Comparison of ENCODE assay signal across 24 mouse cellular contexts in the genomic region with DNA sequence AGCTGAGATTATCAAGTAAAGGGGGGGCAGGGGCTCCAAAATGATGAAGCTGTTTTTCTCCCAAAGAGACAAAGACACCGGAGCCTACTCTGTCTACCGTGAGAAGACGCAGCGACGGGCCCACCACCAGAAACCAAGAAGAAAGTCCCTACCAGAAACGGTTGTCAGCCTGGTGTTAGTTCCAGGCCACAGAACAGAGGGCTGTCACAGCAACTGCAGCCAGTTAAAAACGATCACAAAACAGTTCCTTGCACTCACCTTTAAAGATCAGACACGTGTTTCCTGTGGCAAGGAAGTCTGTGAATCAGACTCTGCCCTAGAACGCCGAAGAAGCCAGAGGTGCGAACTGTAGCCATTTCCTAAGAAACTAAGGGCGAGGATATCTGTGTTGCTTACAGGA. TPM values are rescaled to one million over a fixed set of nuclear protein-coding genes. Genes with fewer than 3 reads are reported as not detected.
DNase-seq lines count a peak whose midpoint lies in the region; ATAC-seq and TF ChIP-seq lines count a peak whose summit lies in the region.
"Had no signal": no experiment of that assay in that cellular context is flagged by ENCODE, and none has a peak within 500 bp of the region (broad histone marks: within the 10 kb centered on the region; RNA-seq: fewer than 3 reads in every experiment).

No protein-coding gene starts in this region.

- no peak overlapping the region for H3K9ac ChIP-seq in midbrain, embryonic 13.5 days (replicated peaks)
- H3K9ac ChIP-seq: forebrain, postnatal 0 days; heart, embryonic 13.5 days; limb, embryonic 12.5 days; liver, embryonic 13.5 days; lung, embryonic 15.5 days; neural tube, embryonic 15.5 days had no signal

- WGBS in spleen, adult 2 months: 9% methylated on average over 12 of the region's 12 CpGs
- 73% methylated on average over 12 of the region's 12 CpGs for WGBS in midbrain, embryonic 13.5 days

- no peak overlapping the region for H3K4me2 ChIP-seq in midbrain, embryonic 13.5 days (replicated peaks)
- H3K4me2 ChIP-seq: heart, embryonic 13.5 days; limb, embryonic 12.5 days; liver, embryonic 13.5 days; lung, embryonic 15.5 days; neural tube, embryonic 15.5 days had no signal

- no peak for TF ChIP-seq CTCF in spleen, adult 2 months (IDR thresholded peaks at IDR 0.05; ENCODE audit: extremely low read depth, insufficient read depth, insufficient read length, insufficient replicate concordance)

- no peaks in the 10 kb centered on the region for H3K9me3 ChIP-seq in midbrain, embryonic 13.5 days
- H3K9me3 ChIP-seq: heart, embryonic 13.5 days; limb, embryonic 12.5 days; liver, embryonic 13.5 days; lung, embryonic 15.5 days; neural tube, embryonic 15.5 days had no signal

- H3K4me3 ChIP-seq in spleen, adult 2 months (ENCODE audit: extremely low read depth, insufficient read depth, insufficient read length): no peak overlapping the region
- H3K4me3 ChIP-seq in midbrain, embryonic 13.5 days (replicated peaks): no peak overlapping the region
- H3K4me3 ChIP-seq: erythroblast, embryonic 14.5 days; gastrocnemius, adult 2 months; heart, embryonic 13.5 days; left cerebral cortex, adult 2 months; limb, embryonic 12.5 days; liver, embryonic 13.5 days; lung, embryonic 15.5 days; megakaryocyte, embryonic 14.5 days; neural tube, embryonic 15.5 days had no signal

- peaks cover 3% of the 10 kb centered on the region; the same call in 1 of the 2 replicates for H3K4me1 ChIP-seq in spleen, adult 2 months (ENCODE audit: control insufficient read depth, insufficient read depth, insufficient read length)
- no peaks in the 10 kb centered on the region for H3K4me1 ChIP-seq in midbrain, embryonic 13.5 days (replicated peaks)
- H3K4me1 ChIP-seq: heart, embryonic 13.5 days; limb, embryonic 12.5 days; liver, embryonic 13.5 days; lung, embryonic 15.5 days; neural tube, embryonic 15.5 days had no signal

- DNase-seq in spleen, adult 2 months (ENCODE audit: low read depth in 1 of 2, low spot score in 2 of 2): peak; percentile 47 to 53
- no peak for DNase-seq in spleen, postnatal 14 days (ENCODE audit: low spot score in 2 of 2)
- peak; percentile 73 for DNase-seq in splenic B cell, adult 2 months (ENCODE audit: low read depth, low spot score)
- DNase-seq in cerebellum, adult 9-11 months: no peak
- DNase-seq: adrenal gland, postnatal 10 days; cerebellum, adult 11-12 months; forebrain, postnatal 0 days; gastrocnemius, adult 2 months; heart, postnatal 36 days; kidney, adult 2 months; kidney, postnatal 14 days; liver, embryonic 13.5 days; retina, postnatal 1 day had no signal

- ATAC-seq in CD4-positive, CD25-positive, alpha-beta regulatory T cell, adult 4 months: peak; percentile 97
- ATAC-seq in inflammation-experienced regulatory T-cells, adult 6 months: peak; percentile 98
- ATAC-seq in midbrain, embryonic 13.5 days: no peak
- ATAC-seq: forebrain, postnatal 0 days; hindbrain, postnatal 0 days had no signal

- H3K27ac ChIP-seq in spleen, adult 2 months (ENCODE audit: insufficient read depth, low read length): peak overlapping the region; percentile 83
- no peak overlapping the region for H3K27ac ChIP-seq in midbrain, embryonic 13.5 days
- H3K27ac ChIP-seq: gastrocnemius, adult 2 months; heart, embryonic 13.5 days; hindbrain, postnatal 0 days; left cerebral cortex, adult 2 months; limb, embryonic 12.5 days; liver, embryonic 13.5 days; lung, embryonic 15.5 days; neural tube, embryonic 15.5 days had no signal

- H3K36me3 ChIP-seq in spleen, adult 2 months (ENCODE audit: control insufficient read depth, insufficient read depth, low read length): no peaks in the 10 kb centered on the region
- H3K36me3 ChIP-seq in splenic B cell, adult 2 months (ENCODE audit: control insufficient read depth, insufficient read depth, low read length, poor library complexity, severe bottlenecking): no peaks in the 10 kb centered on the region
- no peaks in the 10 kb centered on the region for H3K36me3 ChIP-seq in midbrain, embryonic 13.5 days
- H3K36me3 ChIP-seq: heart, embryonic 13.5 days; limb, embryonic 12.5 days; liver, embryonic 13.5 days; lung, embryonic 15.5 days; neural tube, embryonic 15.5 days had no signal

- H3K27me3 ChIP-seq in spleen, adult 2 months (ENCODE audit: control insufficient read depth, insufficient read depth, low read length): no peaks in the 10 kb centered on the region
- H3K27me3 ChIP-seq in splenic B cell, adult 2 months (ENCODE audit: control insufficient read depth, insufficient read depth, low read length, poor library complexity, severe bottlenecking): no peaks in the 10 kb centered on the region
- H3K27me3 ChIP-seq in midbrain, embryonic 13.5 days: no peaks in the 10 kb centered on the region
- H3K27me3 ChIP-seq: heart, embryonic 13.5 days; limb, embryonic 12.5 days; liver, embryonic 13.5 days; lung, embryonic 15.5 days; neural tube, embryonic 15.5 days had no signal

- TF ChIP-seq POLR2A in spleen, adult 2 months (IDR thresholded peaks at IDR 0.05; ENCODE audit: low read depth, low read length): no peak

RNA-seq across cellular contexts. Expression of a gene that starts 10.7 kb away (rescaled TPM):
- 53.1 and 69.6 TPM in 2 replicates for polyA plus RNA-seq in spleen, adult 2 months (2012; rRNA removed)
- 10 to 100 TPM; 10.7 to 10.8 TPM for polyA plus RNA-seq in CD4-positive, CD25-positive, alpha-beta regulatory T cell, adult 4 months (2017; shearing (Covaris generic))
- 10 to 100 TPM; 10.4 to 14.3 (median 12.3) TPM for polyA plus RNA-seq in inflammation-experienced regulatory T-cells, adult 6 months (2017; shearing (Covaris generic))
- 20.4 and 24.3 TPM in 2 replicates for polyA plus RNA-seq in midbrain, embryonic 13.5 days (2015; fragmentation: Nextera tagmentation; extraction: Ambion mirVana)

RNA-seq across cellular contexts. Expression of a gene that starts 40.2 kb away (rescaled TPM):
- 15.2 and 16.0 TPM in 2 replicates for polyA plus RNA-seq in spleen, adult 2 months (2012; rRNA removed)
- polyA plus RNA-seq in CD4-positive, CD25-positive, alpha-beta regulatory T cell, adult 4 months (2017; shearing (Covaris generic)): 100 to 1,000 TPM; 216 to 235 TPM
- 100 to 1,000 TPM; 136 to 203 (median 170) TPM for polyA plus RNA-seq in inflammation-experienced regulatory T-cells, adult 6 months (2017; shearing (Covaris generic))
- polyA plus RNA-seq in midbrain, embryonic 13.5 days (2015; fragmentation: Nextera tagmentation; extraction: Ambion mirVana): 6.5 and 8.2 TPM in 2 replicates

Comparison
In these comparisons a context has a peak if more than half of its experiments do, and no peak if none do; other contexts are left out.
1. DNase-seq: peak in spleen, adult 2 months (2 of 2) and splenic B cell, adult 2 months (single experiment); none in spleen, postnatal 14 days (0 of 2) and cerebellum, adult 9-11 months (single experiment).